Mouse (Mus musculus): ENCODE measurements around the gene Cpm. TPM values are rescaled to one million over a fixed set of nuclear protein-coding genes. Genes with fewer than 3 reads are reported as not detected.

The Cpm gene
- polyA plus RNA-seq, 1 experiment from 2014 or later: 83.7 TPM

- Histone ChIP-seq H3K9me3 (ENCODE audit: control insufficient read depth, low read length) (no peaks in the 10 kb centered on the region), H3K4me2 (ENCODE audit: low read depth, low read length) (no peak overlapping the region), H3K27me3 (ENCODE audit: control insufficient read depth, insufficient read depth, low read depth, low read length) (no peaks in the 10 kb centered on the region), H3K36me3 (ENCODE audit: control insufficient read depth, insufficient read depth, low read length) (no peaks in the 10 kb centered on the region), H3K4me3 (ENCODE audit: low read length) (no peak overlapping the region), H3K27ac (ENCODE audit: low read length) (no peak overlapping the region), H3K9ac (ENCODE audit: low read length) (no peak overlapping the region), H3K4me1 (replicated peaks; ENCODE audit: control insufficient read depth, insufficient read depth, low read length) (no peaks in the 10 kb centered on the region)
- 87% methylated on average over 15 of the region's 15 CpGs for WGBS
- ATAC-seq (ENCODE audit: low read depth): no peak
Measured at GRCm38 (mm10) chr10:117642491-117643262, 13.4 kb downstream of the Cpm start.

- Histone ChIP-seq H3K27me3 (ENCODE audit: control insufficient read depth, insufficient read depth, low read depth, low read length) (no peaks in the 10 kb centered on the region), H3K9ac (ENCODE audit: low read length) (no peak overlapping the region), H3K9me3 (ENCODE audit: control insufficient read depth, low read length) (no peaks in the 10 kb centered on the region), H3K4me2 (ENCODE audit: low read depth, low read length) (no peak overlapping the region), H3K36me3 (ENCODE audit: control insufficient read depth, insufficient read depth, low read length) (no peaks in the 10 kb centered on the region), H3K4me3 (ENCODE audit: low read length) (no peak overlapping the region), H3K27ac (ENCODE audit: low read length) (no peak overlapping the region), H3K4me1 (replicated peaks; ENCODE audit: control insufficient read depth, insufficient read depth, low read length) (no peaks in the 10 kb centered on the region)
- WGBS: 57% methylated on average over 6 of the region's 6 CpGs
- ATAC-seq (ENCODE audit: low read depth): no peak
Measured at GRCm38 (mm10) chr10:117643302-117643701, 14.0 kb downstream of the Cpm start.

GRCm38 (mm10) chr10:117643711-117644428 lies 14.6 kb downstream of the Cpm start:
- no peaks in the 10 kb centered on the region for H3K36me3 ChIP-seq (ENCODE audit: control insufficient read depth, insufficient read depth, low read length)
- no peak overlapping the region for H3K4me3 ChIP-seq (ENCODE audit: low read length)
- H3K27ac ChIP-seq (ENCODE audit: low read length): no peak overlapping the region
- H3K9me3 ChIP-seq (ENCODE audit: control insufficient read depth, low read length): no peaks in the 10 kb centered on the region
- H3K4me2 ChIP-seq (ENCODE audit: low read depth, low read length): no peak overlapping the region
- no peaks in the 10 kb centered on the region for H3K4me1 ChIP-seq (replicated peaks; ENCODE audit: control insufficient read depth, insufficient read depth, low read length)
- no peaks in the 10 kb centered on the region for H3K27me3 ChIP-seq (ENCODE audit: control insufficient read depth, insufficient read depth, low read depth, low read length)
- 87% methylated on average over 12 of the region's 12 CpGs for WGBS
- ATAC-seq (ENCODE audit: low read depth): no peak
- H3K9ac ChIP-seq (ENCODE audit: low read length): no peak overlapping the region

GRCm38 (mm10) chr10:117644429-117644748 lies 15.1 kb downstream of the Cpm start:
- Histone ChIP-seq H3K27ac (ENCODE audit: low read length) (no peak overlapping the region), H3K4me1 (replicated peaks; ENCODE audit: control insufficient read depth, insufficient read depth, low read length) (no peaks in the 10 kb centered on the region), H3K9ac (ENCODE audit: low read length) (no peak overlapping the region), H3K36me3 (ENCODE audit: control insufficient read depth, insufficient read depth, low read length) (no peaks in the 10 kb centered on the region), H3K9me3 (ENCODE audit: control insufficient read depth, low read length) (no peaks in the 10 kb centered on the region), H3K27me3 (ENCODE audit: control insufficient read depth, insufficient read depth, low read depth, low read length) (no peaks in the 10 kb centered on the region), H3K4me2 (ENCODE audit: low read depth, low read length) (no peak overlapping the region), H3K4me3 (ENCODE audit: low read length) (no peak overlapping the region)
- WGBS: 71% methylated on average over 8 of the region's 8 CpGs
- no peak for ATAC-seq (ENCODE audit: low read depth)

- no peak for ATAC-seq (ENCODE audit: low read depth)
Measured at GRCm38 (mm10) chr10:117644828-117645227, 15.5 kb downstream of the Cpm start.

GRCm38 (mm10) chr10:117645487-117645964 lies 16.2 kb downstream of the Cpm start:
- no peak overlapping the region for H3K27ac ChIP-seq (ENCODE audit: low read length)
- no peaks in the 10 kb centered on the region for H3K27me3 ChIP-seq (ENCODE audit: control insufficient read depth, insufficient read depth, low read depth, low read length)
- no peak overlapping the region for H3K4me2 ChIP-seq (ENCODE audit: low read depth, low read length)
- no peak for ATAC-seq (ENCODE audit: low read depth)
- H3K36me3 ChIP-seq (ENCODE audit: control insufficient read depth, insufficient read depth, low read length): no peaks in the 10 kb centered on the region
- no peaks in the 10 kb centered on the region for H3K4me1 ChIP-seq (replicated peaks; ENCODE audit: control insufficient read depth, insufficient read depth, low read length)
- H3K4me3 ChIP-seq (ENCODE audit: low read length): no peak overlapping the region
- 75% methylated on average over 7 of the region's 7 CpGs for WGBS
- H3K9ac ChIP-seq (ENCODE audit: low read length): no peak overlapping the region
- no peaks in the 10 kb centered on the region for H3K9me3 ChIP-seq (ENCODE audit: control insufficient read depth, low read length)

More at GRCm38 (mm10) chr10:117644828-117645227, 15.5 kb downstream of the Cpm start:
- Histone ChIP-seq H3K27ac (ENCODE audit: low read length) (no peak overlapping the region), H3K4me3 (ENCODE audit: low read length) (no peak overlapping the region), H3K4me2 (ENCODE audit: low read depth, low read length) (no peak overlapping the region), H3K9me3 (ENCODE audit: control insufficient read depth, low read length) (no peaks in the 10 kb centered on the region), H3K9ac (ENCODE audit: low read length) (no peak overlapping the region), H3K4me1 (replicated peaks; ENCODE audit: control insufficient read depth, insufficient read depth, low read length) (no peaks in the 10 kb centered on the region), H3K27me3 (ENCODE audit: control insufficient read depth, insufficient read depth, low read depth, low read length) (no peaks in the 10 kb centered on the region), H3K36me3 (ENCODE audit: control insufficient read depth, insufficient read depth, low read length) (no peaks in the 10 kb centered on the region)
- 80% methylated on average over 11 of the region's 11 CpGs for WGBS

GRCm38 (mm10) chr10:117646482-117647157 lies 17.3 kb downstream of the Cpm start:
- Histone ChIP-seq H3K9me3 (ENCODE audit: control insufficient read depth, low read length) (no peaks in the 10 kb centered on the region), H3K27ac (ENCODE audit: low read length) (no peak overlapping the region), H3K4me1 (replicated peaks; ENCODE audit: control insufficient read depth, insufficient read depth, low read length) (no peaks in the 10 kb centered on the region), H3K27me3 (ENCODE audit: control insufficient read depth, insufficient read depth, low read depth, low read length) (no peaks in the 10 kb centered on the region), H3K4me3 (ENCODE audit: low read length) (no peak overlapping the region), H3K9ac (ENCODE audit: low read length) (no peak overlapping the region), H3K36me3 (ENCODE audit: control insufficient read depth, insufficient read depth, low read length) (no peaks in the 10 kb centered on the region), H3K4me2 (ENCODE audit: low read depth, low read length) (no peak overlapping the region)
- no peak for ATAC-seq (ENCODE audit: low read depth)
- 91% methylated on average over 5 of the region's 5 CpGs for whole genome bisulfite sequencing

- no peaks in the 10 kb centered on the region for H3K27me3 ChIP-seq (ENCODE audit: control insufficient read depth, insufficient read depth, low read depth, low read length)
- no peaks in the 10 kb centered on the region for H3K9me3 ChIP-seq (ENCODE audit: control insufficient read depth, low read length)
- ATAC-seq (ENCODE audit: low read depth): no peak
- H3K4me3 ChIP-seq (ENCODE audit: low read length): no peak overlapping the region
- H3K9ac ChIP-seq (ENCODE audit: low read length): no peak overlapping the region
- H3K27ac ChIP-seq (ENCODE audit: low read length): no peak overlapping the region
- H3K36me3 ChIP-seq (ENCODE audit: control insufficient read depth, insufficient read depth, low read length): no peaks in the 10 kb centered on the region
- 83% methylated on average over 13 of the region's 13 CpGs for WGBS
- no peak overlapping the region for H3K4me2 ChIP-seq (ENCODE audit: low read depth, low read length)
- H3K4me1 ChIP-seq (replicated peaks; ENCODE audit: control insufficient read depth, insufficient read depth, low read length): no peaks in the 10 kb centered on the region
Measured at GRCm38 (mm10) chr10:117647158-117647505, 17.8 kb downstream of the Cpm start.

GRCm38 (mm10) chr10:117647964-117648472 lies 18.7 kb downstream of the Cpm start:
- Histone ChIP-seq H3K4me3 (ENCODE audit: low read length) (no peak overlapping the region), H3K9ac (ENCODE audit: low read length) (no peak overlapping the region), H3K9me3 (ENCODE audit: control insufficient read depth, low read length) (no peaks in the 10 kb centered on the region), H3K4me1 (replicated peaks; ENCODE audit: control insufficient read depth, insufficient read depth, low read length) (no peaks in the 10 kb centered on the region), H3K36me3 (ENCODE audit: control insufficient read depth, insufficient read depth, low read length) (no peaks in the 10 kb centered on the region), H3K4me2 (ENCODE audit: low read depth, low read length) (no peak overlapping the region), H3K27ac (ENCODE audit: low read length) (no peak overlapping the region), H3K27me3 (ENCODE audit: control insufficient read depth, insufficient read depth, low read depth, low read length) (no peaks in the 10 kb centered on the region)
- WGBS: 84% methylated on average over 2 of the region's 2 CpGs
- no peak for ATAC-seq (ENCODE audit: low read depth)

All from lung, embryonic 16.5 days (tissue).